Mouse (Mus musculus): ENCODE results near the gene Lin28a.
"Not testable (repeated sequence)": the region's sequence is repeated elsewhere in the genome, so short reads cannot be mapped to it uniquely, and the experiment has no call there.

The Lin28a gene

DNA sequence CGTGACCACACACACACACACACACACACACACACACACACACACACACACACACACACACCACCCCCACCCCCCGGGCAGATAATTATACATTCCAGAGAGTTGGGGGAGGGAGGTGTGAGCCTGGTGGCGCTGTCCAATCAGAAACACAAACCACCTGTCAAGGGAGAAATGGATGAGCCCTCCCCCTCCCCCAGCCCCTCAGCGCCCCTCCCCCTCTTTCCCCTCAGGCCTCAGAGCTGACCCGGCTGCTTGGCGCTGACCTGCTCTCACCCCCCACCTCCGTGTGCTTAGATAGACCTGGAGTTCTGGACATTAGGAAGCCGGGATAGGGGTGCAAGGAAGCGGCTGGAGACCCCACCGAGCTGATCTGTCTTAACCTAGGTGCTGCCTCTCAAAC, 569 bp upstream of the Lin28a start:
- no peak for DNase-seq (ENCODE audit: low spot score)

DNA sequence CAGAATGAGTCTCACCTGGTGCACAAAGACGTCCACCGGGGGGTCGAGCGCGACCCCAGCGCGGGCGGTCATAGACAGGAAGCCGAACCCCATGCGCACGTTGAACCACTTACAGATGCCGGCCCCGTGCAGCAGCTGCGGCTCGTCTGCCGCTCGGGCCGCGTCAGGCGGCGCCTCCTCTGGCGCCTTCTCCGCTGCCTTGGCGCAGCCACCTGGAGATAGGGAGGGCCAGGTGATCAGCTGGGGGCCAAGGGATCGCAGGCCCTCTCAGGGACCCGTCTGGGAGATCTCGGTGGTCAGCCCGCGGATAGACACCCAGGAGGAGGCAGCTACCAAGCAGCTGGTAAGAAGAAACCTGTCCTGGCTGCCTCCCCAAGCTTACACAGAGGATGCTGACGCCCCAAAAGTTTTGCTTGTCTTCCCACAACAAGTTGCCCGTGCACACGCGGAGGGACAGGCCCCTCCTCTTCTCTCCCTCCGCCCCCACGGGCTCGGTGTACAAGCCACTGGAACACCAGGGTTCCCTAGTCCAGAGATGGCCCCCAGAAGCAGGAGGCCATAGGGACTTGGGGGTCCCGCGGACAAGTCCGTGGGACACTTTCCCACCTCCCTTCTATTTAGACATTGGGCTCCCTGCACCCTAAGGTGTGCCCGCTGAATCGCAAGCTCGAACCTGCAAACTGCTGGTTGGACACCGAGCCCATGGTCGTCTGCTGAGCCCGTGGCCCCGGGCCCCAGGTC, 433 bp downstream of the Lin28a start:
- DNase-seq (ENCODE audit: low spot score) = no peak

DNA sequence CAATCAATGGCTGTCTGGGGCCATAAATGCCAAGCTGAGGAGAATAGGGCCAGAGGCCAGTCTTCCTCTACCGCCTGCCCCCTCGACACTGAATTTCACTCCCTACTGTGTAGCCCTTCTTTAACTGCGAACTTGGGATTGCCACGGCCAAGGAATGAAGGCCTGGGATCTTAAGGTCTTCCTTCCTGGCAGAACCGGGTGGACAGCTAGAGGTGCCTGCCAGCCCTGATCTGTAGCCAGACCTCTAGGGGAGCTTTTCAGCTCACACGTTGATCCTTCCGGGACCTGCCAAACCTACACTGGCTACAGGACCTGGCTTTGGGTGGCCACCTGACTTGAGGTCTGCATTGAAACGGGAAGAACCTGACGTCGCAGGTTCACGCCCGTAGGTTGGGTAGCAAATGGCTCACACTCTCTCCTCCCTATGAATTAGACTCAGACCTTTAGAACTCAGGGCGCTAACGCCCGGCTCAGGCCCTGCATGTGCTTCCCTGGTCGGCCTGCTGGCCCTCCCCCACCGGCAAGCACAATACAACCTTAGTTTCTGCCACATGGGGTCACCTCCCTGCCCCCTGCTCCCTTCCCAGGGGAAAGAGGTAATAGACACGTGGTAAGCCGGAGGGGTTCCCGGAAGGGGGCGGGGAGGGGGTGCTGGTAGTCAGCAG, 1.3 kb downstream of the Lin28a start:
- DNase-seq (ENCODE audit: low spot score) = no peak

DNA sequence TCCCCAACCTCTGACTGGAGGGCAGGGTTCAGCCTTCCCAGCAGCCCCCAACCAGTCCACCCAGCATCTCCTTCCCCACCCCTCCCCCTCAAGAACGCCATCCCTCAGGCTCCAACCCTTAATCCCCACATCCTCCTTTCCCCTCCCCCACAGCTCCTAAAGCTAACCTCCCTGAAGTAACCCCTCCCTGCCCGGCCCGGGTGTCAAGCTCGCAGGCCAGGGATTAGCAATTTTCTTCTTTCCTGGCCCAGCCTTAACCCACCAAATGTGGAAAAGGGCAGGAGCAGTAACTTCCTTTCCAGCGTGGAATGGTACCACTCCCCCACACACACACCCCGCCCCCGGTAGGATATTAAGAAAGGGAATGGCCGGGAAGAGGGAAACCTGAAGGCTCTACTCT, 1.9 kb downstream of the Lin28a start:
- no peak for DNase-seq (ENCODE audit: low spot score)

DNA sequence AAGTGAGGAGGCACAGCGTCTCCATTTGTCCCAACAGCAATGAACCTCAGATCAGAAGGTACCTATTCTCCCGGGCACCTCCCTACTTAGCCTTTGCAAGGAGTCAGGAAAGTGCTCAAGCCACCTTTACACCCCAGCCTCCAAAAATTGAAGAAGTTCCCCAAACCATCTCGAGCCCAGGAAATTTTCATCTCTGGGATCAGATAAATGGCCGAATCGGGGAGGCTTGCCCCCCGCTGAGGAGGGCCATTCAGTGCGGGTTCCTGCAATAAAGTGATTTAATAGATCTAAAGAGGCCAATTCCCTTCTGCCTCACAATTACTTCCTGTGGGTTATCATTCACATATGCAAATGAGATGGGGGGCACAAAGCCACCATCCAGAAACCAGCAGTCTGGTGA, 2.4 kb downstream of the Lin28a start:
- DNase-seq (ENCODE audit: low spot score) = no peak

DNA sequence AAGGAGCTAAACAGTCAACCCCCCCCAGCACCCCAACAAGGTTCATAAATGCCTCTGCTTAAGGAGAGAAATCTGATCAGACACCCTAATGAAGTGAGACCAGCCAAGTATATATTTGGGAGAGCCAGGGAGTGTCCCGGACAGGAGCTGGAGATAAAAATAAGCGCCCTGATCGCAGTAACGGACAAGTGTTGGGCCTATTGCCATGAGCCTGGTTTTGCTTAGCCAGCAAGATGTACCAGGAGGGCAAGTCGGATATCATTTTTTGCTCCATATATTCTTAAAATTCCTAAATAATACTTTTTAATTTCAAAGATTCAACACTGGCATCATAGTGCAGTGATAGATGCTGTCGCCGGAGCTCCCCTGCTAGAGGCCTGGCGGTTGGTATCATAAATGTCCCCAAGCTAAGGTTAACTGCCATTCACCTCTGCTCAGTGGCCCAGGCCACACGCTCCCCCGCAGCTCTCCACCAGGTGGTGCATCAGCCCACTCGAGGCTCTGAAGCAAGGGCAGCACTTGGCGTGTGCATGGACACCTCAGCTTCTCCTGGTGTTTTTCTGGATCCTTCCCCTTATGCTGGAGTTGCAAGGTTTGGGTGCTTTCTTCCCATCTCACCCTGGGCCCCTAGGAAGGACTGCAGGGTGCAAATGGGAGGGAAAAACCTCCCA, 5.6 kb downstream of the Lin28a start:
- no peak for DNase-seq (ENCODE audit: low spot score)

DNA sequence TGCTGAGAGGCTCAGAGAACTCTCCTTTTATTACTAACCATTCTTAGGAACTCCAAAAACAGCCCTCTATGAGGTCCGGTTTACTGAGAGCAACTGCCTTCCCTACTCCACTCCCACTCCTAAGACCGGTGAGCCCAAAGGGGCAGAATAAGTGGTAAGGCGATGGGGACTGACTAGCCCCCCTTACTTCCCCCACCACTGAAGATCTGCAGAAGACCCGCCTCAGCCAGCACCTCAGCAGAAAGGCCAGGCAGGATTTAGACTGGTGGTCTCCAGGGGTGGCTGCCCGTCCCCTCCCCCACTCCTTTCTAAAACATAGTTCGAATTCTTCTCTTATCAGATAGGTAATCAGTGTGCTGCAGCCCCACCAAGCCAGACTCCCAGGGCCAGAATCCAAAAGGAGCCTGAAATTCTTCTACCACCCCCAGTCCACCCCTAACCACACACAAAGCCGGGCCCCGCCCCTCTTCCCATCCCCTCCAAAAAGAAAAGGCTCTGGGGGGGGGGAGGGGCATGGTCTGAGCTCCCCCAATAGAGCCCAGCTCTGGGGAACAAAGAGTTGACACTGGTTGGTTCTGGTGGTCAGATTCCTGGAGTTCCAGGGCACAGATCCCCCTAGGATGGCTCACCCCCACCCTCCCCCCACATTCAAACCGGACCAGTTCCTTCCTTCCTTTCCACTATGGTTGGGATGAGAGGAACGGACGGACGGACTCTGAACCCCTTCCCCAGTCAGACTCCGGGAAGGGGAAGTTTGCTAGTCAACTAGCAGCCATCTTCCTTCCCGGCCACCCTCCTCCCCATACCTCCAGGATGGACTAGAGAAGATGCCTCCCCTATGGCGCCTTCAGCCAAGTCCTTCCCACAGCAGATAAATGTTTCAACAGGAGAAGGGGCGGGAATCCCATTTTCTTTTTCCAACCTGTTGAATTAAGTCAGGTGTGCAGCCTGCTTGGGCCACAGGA, 6.9 kb downstream of the Lin28a start:
- DNase-seq (ENCODE audit: low spot score) = no peak

DNA sequence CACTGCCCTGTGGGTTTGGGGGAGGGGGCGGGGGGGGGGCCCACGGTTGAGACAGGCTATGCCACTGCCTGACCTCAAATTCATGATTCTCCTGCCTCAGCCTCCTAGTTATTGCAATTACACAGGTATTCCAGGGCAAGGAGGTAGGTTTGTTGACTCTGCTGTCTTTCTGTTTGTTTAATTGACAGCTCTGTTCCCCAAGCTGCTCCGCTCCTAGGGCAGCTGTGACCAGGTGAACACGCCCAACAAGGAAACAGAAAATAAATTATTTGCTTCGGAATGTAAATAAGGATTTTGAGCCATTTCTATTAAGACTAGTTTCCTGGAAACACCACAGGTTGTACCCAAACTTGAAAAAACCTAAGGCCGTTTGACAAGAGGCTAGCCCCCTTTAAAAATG, 8.9 kb downstream of the Lin28a start:
- DNase-seq (ENCODE audit: low spot score) = no peak

DNA sequence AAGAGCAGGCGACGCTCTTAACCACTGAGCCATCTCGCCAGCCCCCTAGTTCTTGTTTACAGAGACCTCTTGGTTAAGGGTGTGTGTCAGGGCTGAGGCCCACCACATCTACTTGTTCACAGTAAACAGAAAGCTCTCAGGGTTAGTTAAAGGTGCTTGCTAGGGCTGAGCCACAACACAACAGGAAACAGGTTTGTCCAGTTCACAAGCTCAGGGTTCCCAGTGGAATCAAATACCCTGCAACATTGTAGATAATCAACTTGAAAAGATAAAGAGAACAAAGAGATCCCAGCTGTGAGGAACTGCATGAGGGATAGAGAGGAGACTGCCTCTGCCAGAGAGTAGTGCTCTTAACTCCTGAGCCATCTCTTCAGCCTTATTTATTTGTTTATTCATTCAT, 11.8 kb downstream of the Lin28a start:
- no peak for DNase-seq (ENCODE audit: low spot score)

DNA sequence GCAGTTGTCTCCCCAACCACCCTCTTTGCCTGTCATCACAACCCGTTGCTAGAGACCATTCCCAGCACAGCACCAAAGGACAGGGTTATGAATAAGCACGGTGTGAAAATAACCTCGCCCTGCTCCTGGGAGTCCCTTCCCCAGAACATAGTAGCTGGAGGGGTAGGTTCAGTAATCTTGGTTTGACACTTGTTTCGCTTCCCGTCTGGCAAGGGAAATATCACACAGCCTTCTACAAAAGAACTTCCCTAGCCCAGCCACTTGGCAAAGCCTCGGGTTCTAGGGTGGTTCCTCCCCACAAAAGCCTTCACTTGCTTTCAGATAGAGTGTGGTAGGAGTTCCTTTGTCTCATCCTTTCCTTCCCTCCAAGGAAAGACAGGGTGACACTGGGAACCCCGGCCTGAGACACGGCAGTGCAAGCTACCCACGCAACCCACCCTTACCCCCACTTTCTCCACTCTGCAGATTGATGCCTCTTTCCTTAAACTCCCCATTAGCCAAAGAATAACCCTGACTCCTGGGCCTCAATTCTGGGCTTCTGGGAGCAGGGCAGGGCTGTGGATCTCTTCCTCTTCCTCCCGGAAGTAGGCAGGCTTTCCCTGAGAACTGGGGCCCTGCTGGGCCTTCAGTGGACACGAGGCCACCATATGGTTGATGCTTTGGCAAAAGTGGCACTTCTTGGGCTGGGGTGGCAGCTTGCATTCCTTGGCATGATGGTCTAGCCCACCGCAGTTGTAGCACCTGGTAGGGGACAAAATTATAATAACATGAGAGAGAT, 12.9 kb downstream of the Lin28a start:
- DNase-seq (ENCODE audit: low spot score) = no peak

DNA sequence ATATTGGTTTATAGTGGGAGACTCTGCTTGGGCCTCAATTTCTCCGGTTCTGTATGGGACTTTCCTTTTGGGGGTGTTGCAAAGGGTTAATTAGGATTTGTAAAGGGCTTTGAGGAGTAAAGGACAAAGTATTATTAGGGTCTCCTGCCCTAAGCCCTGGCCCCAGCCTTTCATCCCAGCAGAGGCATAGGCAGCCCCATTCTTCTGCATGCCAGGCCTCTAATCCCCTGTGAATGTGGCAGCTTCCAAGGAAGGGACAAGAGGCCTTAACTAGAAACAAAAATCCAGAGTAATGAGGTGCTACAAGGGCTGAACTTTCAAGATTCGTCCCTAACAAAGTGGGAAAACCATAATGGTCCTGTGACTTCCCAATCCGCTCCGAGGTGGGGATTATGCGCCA, 15.7 kb downstream of the Lin28a start:
- DNase-seq (ENCODE audit: low spot score) = no peak

DNA sequence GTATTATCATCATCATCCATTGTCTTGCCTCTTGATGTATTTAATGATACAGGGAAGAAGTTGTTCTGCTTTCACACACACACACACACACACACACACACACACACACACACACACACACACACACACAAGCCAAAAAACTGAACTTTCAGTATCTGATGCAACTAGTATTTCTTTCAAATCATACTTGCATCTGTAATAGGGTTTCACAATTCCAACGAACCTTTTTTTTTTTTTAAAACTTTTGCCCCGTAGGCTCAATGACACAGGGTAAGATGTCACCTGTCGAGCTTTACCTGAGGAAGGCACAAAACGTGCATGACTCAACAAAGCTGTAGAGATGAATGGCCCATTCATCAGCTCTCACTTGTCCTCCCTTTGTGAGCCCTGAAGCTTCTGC, 16.4 kb downstream of the Lin28a start:
- no peak for DNase-seq (ENCODE audit: low spot score)

DNA sequence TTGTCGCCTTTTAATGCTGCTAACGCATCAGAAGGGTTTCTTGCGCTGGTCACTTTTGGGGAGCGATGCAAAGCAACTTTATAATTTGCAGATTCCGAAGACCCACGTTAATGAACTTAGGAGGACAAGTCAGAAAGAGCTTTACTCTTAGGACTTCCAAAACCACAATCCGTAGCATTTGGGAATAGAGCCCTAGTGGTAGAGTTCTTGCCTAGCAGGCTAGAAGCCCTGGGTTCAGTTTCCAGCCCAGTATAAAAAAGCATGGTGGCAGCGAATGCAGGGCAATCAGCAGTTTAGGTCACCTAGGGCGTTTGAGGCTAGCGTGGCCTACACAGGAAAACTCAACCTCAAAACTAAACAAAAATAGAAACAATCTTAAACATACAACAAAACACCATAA, 16.9 kb downstream of the Lin28a start:
- no peak for DNase-seq (ENCODE audit: low spot score)

DNA sequence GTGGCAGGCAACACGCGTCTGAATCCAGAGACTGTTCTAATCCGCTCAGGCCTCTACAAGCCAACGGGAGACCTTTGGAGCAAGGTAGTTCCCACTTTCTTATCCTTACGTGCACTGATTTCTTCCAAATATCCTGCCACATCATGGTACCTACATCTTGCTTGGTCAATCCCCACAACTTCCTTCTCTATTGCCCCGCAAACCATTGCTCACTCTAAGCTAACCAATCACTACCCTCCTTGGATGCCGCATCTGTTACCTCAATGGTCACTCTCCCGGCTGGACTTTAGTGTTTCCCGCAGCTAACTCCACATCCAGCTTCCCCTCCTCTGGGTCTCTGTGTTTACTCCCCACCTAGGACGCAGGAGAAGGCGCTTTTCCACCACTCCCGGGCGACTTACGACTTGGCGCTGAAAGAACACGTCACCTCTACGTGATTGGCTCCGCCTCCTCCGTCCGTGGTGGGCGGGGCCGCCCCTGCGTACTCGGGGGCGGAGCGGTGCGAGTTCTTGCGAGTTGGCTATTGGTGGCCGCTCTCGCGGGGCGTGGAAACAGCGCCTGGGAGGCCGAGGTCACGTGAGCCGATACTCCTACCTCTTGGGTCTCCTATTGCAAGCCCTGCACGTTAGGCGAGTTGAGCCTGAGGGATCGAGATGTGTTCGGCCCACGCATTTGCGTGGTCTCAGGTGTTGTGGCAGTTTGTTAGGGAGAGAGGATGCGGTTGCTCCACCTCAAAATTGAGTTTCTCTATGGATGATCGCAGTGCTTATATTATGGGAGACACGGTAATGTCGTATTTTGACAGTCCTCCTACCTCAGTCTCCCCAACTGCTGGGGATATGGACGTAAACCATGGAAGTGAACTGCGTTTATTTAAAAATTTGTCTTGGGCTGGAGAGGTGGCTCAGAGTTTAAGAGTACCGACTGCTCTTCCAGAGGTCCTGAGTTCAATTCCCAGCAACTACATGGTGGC, 17.9 kb downstream of the Lin28a start, which contains the start of gene Dhdds:
Gene Dhdds, minus strand, starts transcription at position 453 of the 973 bp plus-strand sequence.
- peak; percentile 95 for DNase-seq (ENCODE audit: low spot score)

DNA sequence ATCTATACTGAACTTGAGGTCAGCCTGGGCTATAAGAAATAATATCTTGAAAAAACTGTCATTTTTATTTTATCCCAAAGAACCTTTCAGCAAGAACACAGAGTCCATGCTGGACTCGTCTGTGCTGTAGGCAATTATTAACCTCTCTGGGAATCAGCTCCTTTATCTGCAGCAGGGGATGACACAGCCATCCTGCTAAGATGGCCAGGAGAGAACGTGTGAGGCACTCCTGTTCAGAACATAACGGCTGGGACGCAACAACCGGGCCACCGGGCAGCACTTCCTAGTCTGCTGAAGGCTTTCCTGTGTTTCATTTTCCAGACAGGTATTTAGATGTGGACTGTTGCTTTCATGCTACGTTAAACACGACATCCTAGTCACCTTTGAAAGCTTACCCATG, 23.9 kb downstream of the Lin28a start:
- DNase-seq (ENCODE audit: low spot score) = no peak

DNA sequence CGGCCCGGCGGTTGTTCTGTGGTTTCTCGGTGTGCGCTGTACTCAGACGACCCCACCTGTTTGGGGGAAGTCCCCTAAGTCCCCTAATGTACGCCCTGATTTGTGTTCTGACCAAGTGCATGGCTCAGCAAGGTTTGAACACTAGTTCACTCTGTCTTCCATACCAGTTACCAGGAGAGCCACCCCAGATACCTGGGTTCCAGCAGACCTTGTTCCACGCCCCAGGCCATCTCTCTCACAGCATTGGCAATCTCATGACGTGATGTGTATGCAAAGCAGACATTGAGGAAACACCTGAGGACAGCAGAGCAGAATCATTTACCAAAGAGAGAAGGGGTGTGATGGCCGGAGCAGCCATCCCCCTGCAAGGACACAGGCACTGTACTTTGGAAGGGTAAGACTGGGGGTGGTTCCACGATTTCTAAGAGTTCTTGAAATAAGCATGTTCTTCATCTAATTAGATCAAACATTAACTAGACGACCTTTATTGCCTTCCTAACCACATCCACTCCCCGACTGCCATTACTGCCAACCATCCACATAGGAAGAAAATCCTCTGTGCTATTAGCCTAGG, 27.5 kb downstream of the Lin28a start:
- DNase-seq (ENCODE audit: low spot score) = no peak

DNA sequence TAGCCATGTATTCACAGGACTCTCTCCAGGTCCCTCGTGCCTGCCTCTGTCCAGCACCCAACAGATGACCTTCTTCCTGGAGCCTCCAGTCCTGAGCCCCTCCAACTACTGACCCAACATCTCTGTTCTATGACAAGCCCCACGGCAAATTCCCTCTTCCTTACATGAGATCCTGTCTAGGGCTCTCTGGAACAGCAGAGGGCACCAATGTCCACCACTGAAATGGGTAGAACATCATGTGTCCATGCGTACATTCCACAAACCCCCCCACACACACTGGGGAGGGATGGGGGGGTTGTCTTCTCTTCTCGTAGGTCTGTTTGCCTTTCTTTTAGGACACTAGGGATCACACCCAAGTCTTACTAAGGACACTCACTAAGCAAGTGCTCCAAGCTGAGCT, 28.6 kb downstream of the Lin28a start:
- no peak for DNase-seq (ENCODE audit: low spot score)

DNA sequence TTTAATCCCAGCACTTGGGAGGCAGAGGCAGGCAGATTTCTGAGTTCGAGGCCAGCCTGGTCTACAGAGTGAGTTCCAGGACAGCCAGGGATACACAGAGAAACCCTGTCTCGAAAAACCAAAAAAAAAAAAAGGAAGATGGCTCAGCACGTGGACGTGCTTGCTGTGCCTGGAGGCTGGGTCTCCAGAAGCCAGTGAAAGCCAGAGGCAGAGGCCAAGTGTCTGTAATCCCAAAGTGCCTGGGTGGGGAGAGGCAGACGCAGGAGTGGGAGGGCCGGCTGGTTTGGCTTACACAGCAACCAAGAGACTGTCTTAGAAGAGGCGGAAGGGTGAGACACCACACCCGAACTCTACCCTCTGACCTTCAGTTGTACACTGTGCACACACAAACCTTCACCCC, 30.4 kb downstream of the Lin28a start:
- not testable (repeated sequence) for DNase-seq (ENCODE audit: low spot score)

DNA sequence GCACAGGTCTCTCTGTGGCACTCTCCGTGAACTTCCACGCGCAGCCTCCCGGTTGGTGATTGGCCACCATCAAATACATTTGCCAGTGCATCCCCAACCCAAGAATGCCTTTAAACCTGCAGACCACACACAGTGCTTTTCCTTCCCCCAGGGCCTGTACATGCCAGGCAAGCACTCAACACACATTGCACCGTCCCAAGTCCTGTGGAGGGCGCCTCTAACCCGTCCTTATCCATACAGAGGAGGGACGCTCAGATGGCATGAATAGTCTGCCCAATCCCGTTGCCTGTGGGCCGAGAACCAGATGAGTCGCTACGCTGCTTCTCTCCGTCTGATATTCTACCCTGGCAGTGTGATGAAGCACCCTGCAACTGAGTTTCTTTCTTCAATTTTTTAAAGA, 35.7 kb downstream of the Lin28a start:
- no peak for DNase-seq (ENCODE audit: low spot score)

DNA sequence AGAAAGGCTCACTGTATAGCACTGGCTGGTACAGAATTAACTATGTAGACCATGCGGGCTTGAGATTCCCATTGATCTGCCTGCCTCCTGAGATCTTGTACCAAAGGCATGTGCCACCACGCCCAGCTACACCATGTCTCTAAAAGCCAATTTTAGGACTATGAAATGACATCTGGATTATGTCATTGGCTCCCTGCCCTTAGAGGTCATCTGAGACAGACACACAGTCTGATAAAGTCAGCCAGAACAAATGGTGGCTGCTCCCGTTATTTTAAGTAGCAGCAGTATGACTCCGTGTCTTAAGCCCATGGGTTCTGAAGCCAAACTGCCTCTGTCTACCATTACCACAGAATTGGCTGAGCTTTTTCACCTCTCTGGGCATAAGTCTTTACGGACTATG, 38.1 kb downstream of the Lin28a start:
- DNase-seq (ENCODE audit: low spot score) = no peak

All from layer of hippocampus, adult 11-12 months (tissue).